Mouse (Mus musculus) megakaryocyte, embryonic 14.5 days (primary cell): ENCODE measurements at regions not wholly inside any gene's neighbourhood (a gene's known extent, or its start where the extent isn't known, plus 50 kb on each side); places are given as distances from the start of the nearest gene placed in this dataset.

ENCODE experiments used
- FLI1 ChIP-seq: IDR thresholded peaks from 2 replicates; pipeline ENCODE4 v1.6.1; 2012; ENCODE audit warnings: low read length, inconsistent platforms, mixed read lengths
- GATA1 ChIP-seq: IDR thresholded peaks from 3 replicates; pipeline ENCODE4 v1.6.1; 2012; ENCODE audit warnings: mixed read lengths, low read length, inconsistent platforms, borderline replicate concordance

GRCm38 (mm10) chr7:145071996-145072790 is 132.5 kb upstream of the Ccnd1 start:
- TF ChIP-seq GATA1, result no peak
- no peak for TF ChIP-seq FLI1
